23 mouse cellular contexts compared by ENCODE assay signal in genomic region chr9:104272057-104272456, GRCm38 (mm10).
"Had no signal": no experiment of that assay in that cellular context is flagged by ENCODE, and none has a peak within 500 bp of the region (broad histone marks: within the 10 kb centered on the region; RNA-seq: fewer than 3 reads in every experiment).

No protein-coding gene starts in this region.

- H3K4me3 ChIP-seq: gastrocnemius, adult 2 months; heart, embryonic 13.5 days; heart, embryonic 15.5 days; hindbrain, embryonic 13.5 days; hindbrain, embryonic 15.5 days; kidney, embryonic 15.5 days; left cerebral cortex, adult 2 months; limb, embryonic 10.5 days; limb, embryonic 12.5 days; liver, embryonic 13.5 days; liver, embryonic 15.5 days had no signal

- DNase-seq: gastrocnemius, adult 2 months; gastrocnemius, postnatal 10 days; gastrocnemius, postnatal 25 days; heart, postnatal 14 days; heart, postnatal 36 days; kidney, adult 11 months; kidney, adult 2 months; kidney, adult 9 months; kidney, postnatal 14 days; kidney, postnatal 36 days; liver; liver, embryonic 13.5 days had no signal

- H3K27ac ChIP-seq: gastrocnemius, adult 2 months; heart, embryonic 13.5 days; heart, embryonic 15.5 days; hindbrain, embryonic 13.5 days; hindbrain, embryonic 15.5 days; hindbrain, postnatal 0 days; kidney, embryonic 15.5 days; kidney, postnatal 0 days; left cerebral cortex, adult 2 months; limb, embryonic 10.5 days; limb, embryonic 12.5 days; liver, embryonic 13.5 days; liver, embryonic 15.5 days had no signal

- H3K9me3 ChIP-seq: heart, embryonic 13.5 days; heart, embryonic 15.5 days; hindbrain, embryonic 13.5 days; hindbrain, embryonic 15.5 days; kidney, embryonic 15.5 days; limb, embryonic 10.5 days; limb, embryonic 12.5 days; liver, embryonic 13.5 days; liver, embryonic 15.5 days had no signal

- H3K36me3 ChIP-seq: heart, embryonic 13.5 days; heart, embryonic 15.5 days; hindbrain, embryonic 13.5 days; hindbrain, embryonic 15.5 days; kidney, embryonic 15.5 days; limb, embryonic 10.5 days; limb, embryonic 12.5 days; liver, embryonic 13.5 days; liver, embryonic 15.5 days had no signal

- H3K27me3 ChIP-seq: heart, embryonic 15.5 days; hindbrain, embryonic 13.5 days; kidney, embryonic 15.5 days; limb, embryonic 12.5 days; liver, embryonic 13.5 days; liver, embryonic 15.5 days had no signal

- H3K9ac ChIP-seq: heart, embryonic 13.5 days; heart, embryonic 15.5 days; hindbrain, embryonic 13.5 days; hindbrain, embryonic 15.5 days; kidney, embryonic 15.5 days; limb, embryonic 12.5 days; liver, embryonic 13.5 days; liver, embryonic 15.5 days had no signal

- H3K4me1 ChIP-seq: heart, embryonic 13.5 days; heart, embryonic 15.5 days; hindbrain, embryonic 13.5 days; hindbrain, embryonic 15.5 days; kidney, embryonic 15.5 days; limb, embryonic 10.5 days; limb, embryonic 12.5 days; liver, embryonic 13.5 days; liver, embryonic 15.5 days had no signal
